Mouse (Mus musculus): ENCODE results near the gene Uox.

DNA sequence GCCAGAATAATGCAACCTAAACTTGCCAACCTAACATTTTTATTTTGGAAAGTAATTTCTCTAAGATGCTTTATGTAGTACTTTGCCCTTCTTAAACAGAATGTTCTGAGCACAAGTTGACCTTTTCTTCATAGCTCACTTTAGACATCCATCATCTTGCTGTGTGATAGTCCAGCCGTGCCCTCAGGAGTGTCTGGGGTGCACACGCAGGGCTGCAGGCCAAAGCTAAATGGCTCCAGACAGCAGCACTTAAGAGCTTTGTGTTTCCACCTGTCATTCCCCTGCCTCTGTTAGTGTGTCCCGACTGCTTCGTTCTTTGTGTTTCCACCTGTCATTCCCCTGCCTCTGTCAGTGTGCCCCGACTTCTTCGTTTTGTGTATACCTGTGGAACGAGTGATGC, 2.9 kb upstream of the Uox start:
- no peak for TF ChIP-seq POLR2A (IDR thresholded peaks at IDR 0.05; ENCODE audit: borderline replicate concordance, extremely low read depth, insufficient read depth, insufficient read length, poor library complexity, severe bottlenecking)
- TF ChIP-seq CTCF (IDR thresholded peaks at IDR 0.05; ENCODE audit: borderline replicate concordance, extremely low read depth, insufficient read depth, insufficient read length), result no peak

Measured in brain, embryonic 14.5 days (tissue).